Mouse (Mus musculus) intestine, embryonic 16.5 days (tissue): ENCODE measurements around the gene Ppara. TPM values are rescaled to one million over a fixed set of nuclear protein-coding genes. Genes with fewer than 3 reads are reported as not detected.

Experiments
- ATAC-seq: fragments of 200-750 bp; cut with Nextera tagmentation; 2 replicates; pipeline ENCODE4 v1.8.0; 2017; ENCODE audit warnings: moderate TSS enrichment, moderate library complexity
- H3K27ac ChIP-seq: fragments of 300-500 bp; sonication (generic); 2 replicates; pipeline ENCODE4 v1.5.1; 2014; ENCODE audit warnings: mild to moderate bottlenecking, low read length
- H3K27me3 ChIP-seq: fragments of 300-500 bp; sonication (generic); replicated peaks from 2 replicates; pipeline ENCODE4 v1.6.1; 2014; ENCODE audit warnings: low read length, control low read depth, mixed read lengths; ENCODE audit not compliant: control insufficient read depth, insufficient read depth
- H3K36me3 ChIP-seq: fragments of 300-500 bp; sonication (generic); 2 replicates; pipeline ENCODE4 v1.6.1; 2014; ENCODE audit warnings: low read length, control low read depth; ENCODE audit not compliant: control insufficient read depth, insufficient read depth
- H3K4me1 ChIP-seq: fragments of 300-500 bp; sonication (generic); 2 replicates; pipeline ENCODE4 v1.6.1; 2014; ENCODE audit warnings: low read length, control low read depth, mixed read lengths; ENCODE audit not compliant: control insufficient read depth, insufficient read depth
- H3K4me2 ChIP-seq: fragments of 300-500 bp; sonication (generic); 2 replicates; pipeline ENCODE4 v1.6.1; 2014; ENCODE audit warnings: low read depth, low read length, control low read depth
- H3K4me3 ChIP-seq: fragments of 300-500 bp; sonication (generic); 2 replicates; pipeline ENCODE4 v1.5.1; 2014; ENCODE audit warnings: mild to moderate bottlenecking, low read length
- H3K9ac ChIP-seq: fragments of 300-500 bp; sonication (generic); 2 replicates; pipeline ENCODE4 v1.6.1; 2014; ENCODE audit warnings: low read depth, low read length
- H3K9me3 ChIP-seq: fragments of 300-500 bp; sonication (generic); 2 replicates; pipeline ENCODE4 v1.6.1; 2016; ENCODE audit warnings: low read length, control low read depth; ENCODE audit not compliant: control insufficient read depth
- whole genome bisulfite sequencing: fragments of 180-500 bp; shearing (Covaris S2); extraction: QIAGEN DNeasy Blood & Tissue Kit; methylation state at CpG from one replicate; pipeline ENCODE4 v1.1.7; 2014; 5-methylcytosine and 5-hydroxymethylcytosine counted together
- polyA plus RNA-seq: library from polyadenylated mRNA; unstranded; fragments of >200 nt; fragmentation: Nextera tagmentation; extraction: Ambion mirVana; gene quantifications from 2 replicates; pipeline ENCODE4 v1.2.1, GENCODE M21; 2015

Ppara gene
- polyA plus RNA-seq, result 31.0 and 37.6 TPM in 2 replicates

DNA sequence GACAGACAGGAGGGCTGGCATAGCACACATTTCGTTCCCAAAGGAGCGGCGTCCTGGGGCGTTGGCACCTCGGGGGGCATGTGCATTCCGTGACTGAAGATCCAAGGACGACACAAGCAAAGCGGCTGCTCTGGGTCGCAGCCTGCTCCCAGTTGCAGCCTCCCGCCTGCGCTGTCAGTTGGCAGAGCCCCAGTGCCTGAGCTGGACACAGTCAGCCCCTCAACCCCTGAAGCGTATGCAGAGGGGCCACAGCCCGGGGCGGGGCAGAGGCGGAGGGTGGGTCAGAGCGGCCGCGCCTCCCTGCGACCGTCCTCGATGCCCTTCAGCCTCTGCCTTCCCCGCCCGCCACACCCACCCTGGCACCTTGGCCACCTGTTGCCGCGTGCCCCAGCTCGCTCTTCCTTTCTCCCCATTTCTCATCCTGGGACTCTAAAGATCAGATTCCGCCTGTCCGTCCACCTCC, at the start of gene Ppara:
TSS of gene Ppara (plus strand) at position 413 of the 463 bp plus-strand sequence.
- peaks cover 18% of the 10 kb centered on the region; the same call in 1 of the 2 replicates for H3K27me3 ChIP-seq
- no peaks in the 10 kb centered on the region for H3K9me3 ChIP-seq
- H3K27ac ChIP-seq, result peak within 1 kb of the TSS; percentile 70
- no peaks in the 10 kb centered on the region for H3K36me3 ChIP-seq
- H3K4me1 ChIP-seq, result peaks cover 15% of the 10 kb centered on the region; the same call in 1 of the 2 replicates
- 4% methylated on average over 28 of the region's 28 CpGs for WGBS
- H3K4me2 ChIP-seq, result peak within 1 kb of the TSS; percentile 92
- peak within 1 kb of the TSS; percentile 77 for H3K9ac ChIP-seq
- peak within 1 kb of the TSS; percentile 75 for H3K4me3 ChIP-seq
- peak; percentile 58 for ATAC-seq

DNA sequence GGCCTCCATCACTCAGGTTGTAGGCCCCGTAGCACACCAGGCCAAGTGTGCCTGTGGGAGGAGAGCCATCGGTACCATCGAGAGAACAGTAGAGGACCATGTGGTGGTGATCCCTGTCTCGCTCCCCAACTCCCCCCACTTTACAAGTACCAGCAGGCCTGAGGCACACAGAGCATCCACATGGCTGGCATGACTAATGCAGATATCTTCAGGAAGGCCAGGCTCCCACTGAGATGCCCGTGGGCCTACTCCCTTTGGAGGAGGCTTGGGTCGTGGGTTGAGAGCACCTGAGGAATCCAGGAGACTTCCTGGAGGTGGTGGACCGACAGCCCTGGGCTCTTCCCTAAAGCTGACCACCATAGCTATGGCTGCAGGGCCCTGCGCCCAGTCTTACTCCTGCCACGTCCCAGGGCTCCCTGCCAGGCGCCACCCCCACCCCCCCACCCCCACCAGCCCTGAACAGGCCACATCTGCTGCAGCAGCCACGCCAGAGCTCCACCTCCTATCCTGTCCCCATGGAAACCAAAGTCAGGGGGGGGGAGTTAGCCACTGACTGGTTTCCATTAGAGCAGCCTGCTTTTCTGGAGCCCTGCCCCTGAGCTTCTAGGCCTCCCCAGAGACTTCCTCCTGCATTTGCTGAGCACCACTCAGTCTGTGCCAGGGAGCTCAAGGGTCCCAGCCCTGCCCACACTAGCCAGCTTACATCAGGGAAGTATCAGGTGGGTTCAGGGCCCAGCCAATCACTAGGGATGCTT, 48.0 kb upstream of the Ppara start:
- no peaks in the 10 kb centered on the region for H3K9me3 ChIP-seq
- no peaks in the 10 kb centered on the region for H3K27me3 ChIP-seq
- peak overlapping the region; percentile 40; the same call in 1 of the 2 replicates for H3K9ac ChIP-seq
- H3K36me3 ChIP-seq, result no peaks in the 10 kb centered on the region
- no peak overlapping the region for H3K4me3 ChIP-seq
- H3K27ac ChIP-seq, result peak overlapping the region; percentile 83
- peak; percentile 87 for ATAC-seq
- peak overlapping the region; percentile 11; the same call in 1 of the 2 replicates for H3K4me2 ChIP-seq
- H3K4me1 ChIP-seq, result peaks cover 38% of the 10 kb centered on the region
- WGBS, result 63% methylated on average over 11 of the region's 11 CpGs

DNA sequence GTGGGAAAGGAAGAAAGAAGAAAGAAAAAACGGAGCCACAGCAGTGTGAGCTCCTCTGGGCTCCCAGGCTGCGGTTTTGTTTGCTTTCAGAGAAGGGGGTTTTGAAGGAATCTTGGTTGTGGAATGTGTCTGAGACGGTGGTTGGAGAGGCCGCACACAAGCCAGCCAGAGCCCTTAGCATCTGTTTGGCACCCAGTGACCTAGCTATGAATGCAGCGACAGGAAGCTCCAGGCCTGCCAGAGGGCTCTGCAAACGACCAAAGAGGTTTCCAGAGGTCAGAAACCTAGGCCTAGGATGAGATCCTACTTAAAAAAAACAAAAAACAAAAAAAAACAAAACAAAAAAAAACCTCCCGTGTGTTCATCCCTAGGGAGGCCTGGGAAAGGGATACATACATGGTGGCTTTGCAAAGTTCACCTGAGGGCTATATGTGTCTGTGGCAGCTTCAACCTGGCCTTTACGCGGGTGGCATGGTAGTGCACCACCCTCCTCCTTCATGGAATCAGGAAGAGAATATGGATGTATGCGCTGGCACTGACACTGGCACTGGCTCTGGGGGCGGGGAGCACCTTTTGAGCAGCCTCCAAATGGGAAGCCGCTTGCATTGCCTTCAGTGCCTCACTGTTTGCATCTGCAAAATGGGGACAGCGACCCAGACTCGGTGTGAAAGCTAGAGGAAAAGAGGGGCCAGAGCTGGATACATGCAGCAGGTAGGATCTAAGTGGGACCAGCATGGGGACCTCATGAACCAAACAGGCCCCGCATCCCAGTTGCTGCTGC, 47.0 kb upstream of the Ppara start:
- no peak overlapping the region for H3K4me2 ChIP-seq

DNA sequence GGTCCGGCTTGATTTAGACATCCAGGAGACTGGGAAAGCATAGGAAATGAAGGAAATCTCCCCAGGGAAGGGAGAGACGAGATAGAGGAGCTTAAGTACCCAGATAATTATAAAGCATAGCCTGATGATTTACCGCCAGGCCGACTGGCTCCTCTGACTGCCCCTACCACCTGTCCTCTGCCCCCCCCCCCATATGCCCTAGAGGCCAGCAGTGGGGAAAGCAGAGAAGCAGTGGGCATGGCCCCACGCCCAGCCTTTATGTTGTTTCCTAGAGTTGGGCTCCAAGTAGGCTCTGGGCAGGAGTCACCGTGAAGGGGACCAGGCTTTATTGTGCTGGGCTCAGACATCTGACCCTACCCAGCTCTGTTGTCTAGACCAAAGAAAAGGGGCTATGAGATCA, 46.0 kb upstream of the Ppara start:
- no peak overlapping the region for H3K9ac ChIP-seq
- H3K27me3 ChIP-seq, result no peaks in the 10 kb centered on the region
- WGBS, result 79% methylated on average over 6 of the region's 6 CpGs
- H3K9me3 ChIP-seq, result no peaks in the 10 kb centered on the region
- no peak for ATAC-seq
- H3K4me1 ChIP-seq, result peaks cover 29% of the 10 kb centered on the region
- no peak overlapping the region for H3K27ac ChIP-seq
- no peak overlapping the region for H3K4me3 ChIP-seq
- no peak overlapping the region for H3K4me2 ChIP-seq
- 0 out of 2 replicates have a peak, but pooled peaks cover 2% of the 10 kb centered on the region for H3K36me3 ChIP-seq

More for the DNA sequence above, 47.0 kb upstream of the Ppara start:
- Histone ChIP-seq H3K27me3 (no peaks in the 10 kb centered on the region), H3K4me1 (peaks cover 37% of the 10 kb centered on the region), H3K36me3 (no peaks in the 10 kb centered on the region), H3K27ac (peak overlapping the region; percentile 83), H3K9me3 (no peaks in the 10 kb centered on the region), H3K4me3 (no peak overlapping the region), H3K9ac (0 out of 2 replicates have a peak overlapping the region, but pooled peaks have one; percentile 40)
- 66% methylated on average over 15 of the region's 15 CpGs for WGBS
- ATAC-seq, result no peak

GRCm38 (mm10) chr15:85689523-85689922, 45.3 kb upstream of the Ppara start:
- WGBS, result 91% methylated on average over 6 of the region's 6 CpGs
- Histone ChIP-seq H3K9me3 (no peaks in the 10 kb centered on the region), H3K4me1 (peaks cover 25% of the 10 kb centered on the region), H3K4me2 (no peak overlapping the region), H3K4me3 (no peak overlapping the region), H3K27me3 (no peaks in the 10 kb centered on the region), H3K27ac (no peak overlapping the region), H3K9ac (no peak overlapping the region), H3K36me3 (0 out of 2 replicates have a peak, but pooled peaks cover 2% of the 10 kb centered on the region)
- ATAC-seq, result no peak

GRCm38 (mm10) chr15:85690058-85690457, 44.7 kb upstream of the Ppara start:
- Histone ChIP-seq H3K9me3 (no peaks in the 10 kb centered on the region), H3K27me3 (no peaks in the 10 kb centered on the region), H3K36me3 (0 out of 2 replicates have a peak, but pooled peaks cover 2% of the 10 kb centered on the region), H3K4me2 (no peak overlapping the region), H3K4me1 (peaks cover 20% of the 10 kb centered on the region), H3K27ac (no peak overlapping the region), H3K9ac (no peak overlapping the region), H3K4me3 (no peak overlapping the region)
- WGBS, result 87% methylated on average over 6 of the region's 6 CpGs
- no peak for ATAC-seq

GRCm38 (mm10) chr15:85690875-85691274, 43.9 kb upstream of the Ppara start:
- Histone ChIP-seq H3K4me2 (no peak overlapping the region), H3K27ac (no peak overlapping the region), H3K9ac (no peak overlapping the region), H3K4me1 (peaks cover 12% of the 10 kb centered on the region), H3K36me3 (peaks cover 2% of the 10 kb centered on the region; the same call in 1 of the 2 replicates), H3K4me3 (no peak overlapping the region), H3K27me3 (no peaks in the 10 kb centered on the region), H3K9me3 (no peaks in the 10 kb centered on the region)
- ATAC-seq, result no peak
- 89% methylated on average over 5 of the region's 5 CpGs for WGBS

DNA sequence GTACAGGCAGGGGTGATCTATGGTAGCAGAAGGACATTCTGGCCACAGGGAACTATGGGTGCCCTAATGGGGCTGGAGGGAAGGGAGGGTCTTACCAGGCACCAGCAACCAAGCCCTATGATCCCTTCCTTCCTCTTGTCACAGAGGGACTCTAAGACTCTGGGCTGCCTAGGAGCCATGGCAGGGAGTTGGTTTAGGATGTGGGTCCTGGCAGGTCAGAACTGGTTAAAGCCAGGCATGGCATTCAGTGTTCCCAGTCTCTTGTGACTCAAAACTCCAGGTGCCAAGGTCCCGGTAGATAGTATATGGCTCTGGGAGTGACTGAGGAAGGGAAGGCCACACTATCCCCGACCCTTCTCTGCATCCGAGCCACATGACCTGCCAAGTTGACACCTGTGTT, 41.7 kb upstream of the Ppara start:
- no peak overlapping the region for H3K4me2 ChIP-seq
- H3K27ac ChIP-seq, result no peak overlapping the region
- no peaks in the 10 kb centered on the region for H3K4me1 ChIP-seq
- no peaks in the 10 kb centered on the region for H3K9me3 ChIP-seq
- H3K36me3 ChIP-seq, result peaks cover 2% of the 10 kb centered on the region; the same call in 1 of the 2 replicates
- H3K4me3 ChIP-seq, result no peak overlapping the region
- no peaks in the 10 kb centered on the region for H3K27me3 ChIP-seq
- H3K9ac ChIP-seq, result no peak overlapping the region
- no peak for ATAC-seq
- 84% methylated on average over 3 of the region's 3 CpGs for WGBS

DNA sequence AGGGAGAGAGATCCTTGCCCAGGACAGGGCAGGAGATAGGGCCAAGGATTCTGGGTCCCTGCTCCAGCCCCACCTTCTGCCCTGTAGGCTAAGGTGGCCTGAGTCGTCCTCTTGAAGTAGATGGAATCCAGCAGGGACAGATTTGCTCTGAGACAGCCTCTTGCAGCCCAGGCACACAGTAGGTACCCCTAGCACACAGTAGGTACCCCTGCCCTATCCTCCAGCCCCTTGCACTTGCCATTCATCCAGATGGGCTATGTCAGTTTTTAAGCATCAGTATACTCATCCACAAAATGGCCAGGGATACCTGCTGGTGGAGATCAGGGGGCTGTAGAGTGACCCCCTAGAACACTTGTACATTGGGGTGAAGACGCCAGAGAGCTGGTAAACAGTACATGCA, 41.0 kb upstream of the Ppara start:
- Histone ChIP-seq H3K27ac (no peak overlapping the region), H3K4me2 (no peak overlapping the region), H3K27me3 (no peaks in the 10 kb centered on the region), H3K36me3 (peaks cover 2% of the 10 kb centered on the region; the same call in 1 of the 2 replicates), H3K4me3 (no peak overlapping the region), H3K9ac (no peak overlapping the region), H3K4me1 (no peaks in the 10 kb centered on the region), H3K9me3 (no peaks in the 10 kb centered on the region)
- no peak for ATAC-seq
- WGBS, result 76% methylated on average over 2 of the region's 2 CpGs
